Mouse (Mus musculus): Measurements from ENCODE around the gene Cacna1e.

Cacna1e gene

GRCm38 (mm10) chr1:154715596-154715995 lies 168.7 kb downstream of the Cacna1e start:
- no peak for DNase-seq (ENCODE audit: low read depth, low spot score)

GRCm38 (mm10) chr1:154712747-154713146 lies 171.6 kb downstream of the Cacna1e start:
- no peak for DNase-seq (ENCODE audit: low read depth, low spot score)

- DNase-seq (ENCODE audit: low read depth, low spot score): no peak
Observed at GRCm38 (mm10) chr1:154707584-154708290, 176.6 kb downstream of the Cacna1e start.

- DNase-seq (ENCODE audit: low read depth, low spot score): no peak
Observed at GRCm38 (mm10) chr1:154706974-154707373, 177.3 kb downstream of the Cacna1e start.

- DNase-seq (ENCODE audit: low read depth, low spot score): no peak
Observed at GRCm38 (mm10) chr1:154705882-154706565, 178.3 kb downstream of the Cacna1e start.

- DNase-seq (ENCODE audit: low read depth, low spot score): no peak
Observed at GRCm38 (mm10) chr1:154704558-154705185, 179.6 kb downstream of the Cacna1e start.

- DNase-seq (ENCODE audit: low read depth, low spot score): no peak
Observed at GRCm38 (mm10) chr1:154702623-154703022, 181.7 kb downstream of the Cacna1e start.

- DNase-seq (ENCODE audit: low read depth, low spot score): no peak
Observed at GRCm38 (mm10) chr1:154688876-154689665, 195.2 kb downstream of the Cacna1e start.

GRCm38 (mm10) chr1:154686861-154687260 lies 197.4 kb downstream of the Cacna1e start:
- no peak for DNase-seq (ENCODE audit: low read depth, low spot score)

- no peak for DNase-seq (ENCODE audit: low read depth, low spot score)
Observed at GRCm38 (mm10) chr1:154683477-154684106, 200.7 kb downstream of the Cacna1e start.

- no peak for DNase-seq (ENCODE audit: low read depth, low spot score)
Observed at GRCm38 (mm10) chr1:154678989-154679388, 205.3 kb downstream of the Cacna1e start.

GRCm38 (mm10) chr1:154678151-154678550 lies 206.2 kb downstream of the Cacna1e start:
- no peak for DNase-seq (ENCODE audit: low read depth, low spot score)

GRCm38 (mm10) chr1:154677677-154678076 lies 206.6 kb downstream of the Cacna1e start:
- DNase-seq (ENCODE audit: low read depth, low spot score): no peak

GRCm38 (mm10) chr1:154663721-154664120 lies 220.6 kb downstream of the Cacna1e start:
- no peak for DNase-seq (ENCODE audit: low read depth, low spot score)

- no peak for DNase-seq (ENCODE audit: low read depth, low spot score)
Observed at GRCm38 (mm10) chr1:154661977-154662376, 222.3 kb downstream of the Cacna1e start.

- peak; percentile 34 for DNase-seq (ENCODE audit: low read depth, low spot score)
Observed at GRCm38 (mm10) chr1:154661221-154661864, 223.0 kb downstream of the Cacna1e start.

GRCm38 (mm10) chr1:154657366-154657765 lies 226.9 kb downstream of the Cacna1e start:
- DNase-seq (ENCODE audit: low read depth, low spot score): no peak

GRCm38 (mm10) chr1:154653951-154654350 lies 230.3 kb downstream of the Cacna1e start:
- DNase-seq (ENCODE audit: low read depth, low spot score): no peak

GRCm38 (mm10) chr1:154646156-154646950 lies 237.9 kb downstream of the Cacna1e start:
- DNase-seq (ENCODE audit: low read depth, low spot score): no peak

GRCm38 (mm10) chr1:154637821-154638220 lies 246.5 kb downstream of the Cacna1e start:
- DNase-seq (ENCODE audit: low read depth, low spot score): no peak

Data from R1 (cell line).